Mouse (Mus musculus) liver, embryonic 14.5 days (tissue): Measurements from ENCODE around the gene Apbb2.

ENCODE experiments used
- CTCF ChIP-seq: IDR thresholded peaks from 2 replicates; pipeline ENCODE4 v1.5.1; 2016; ENCODE audit warnings: antibody characterized with exemption, low read depth, control low read depth
- EP300 ChIP-seq: IDR thresholded peaks from 2 replicates; pipeline ENCODE4 v1.6.1; 2016; ENCODE audit warnings: antibody characterized with exemption, low read depth

DNA sequence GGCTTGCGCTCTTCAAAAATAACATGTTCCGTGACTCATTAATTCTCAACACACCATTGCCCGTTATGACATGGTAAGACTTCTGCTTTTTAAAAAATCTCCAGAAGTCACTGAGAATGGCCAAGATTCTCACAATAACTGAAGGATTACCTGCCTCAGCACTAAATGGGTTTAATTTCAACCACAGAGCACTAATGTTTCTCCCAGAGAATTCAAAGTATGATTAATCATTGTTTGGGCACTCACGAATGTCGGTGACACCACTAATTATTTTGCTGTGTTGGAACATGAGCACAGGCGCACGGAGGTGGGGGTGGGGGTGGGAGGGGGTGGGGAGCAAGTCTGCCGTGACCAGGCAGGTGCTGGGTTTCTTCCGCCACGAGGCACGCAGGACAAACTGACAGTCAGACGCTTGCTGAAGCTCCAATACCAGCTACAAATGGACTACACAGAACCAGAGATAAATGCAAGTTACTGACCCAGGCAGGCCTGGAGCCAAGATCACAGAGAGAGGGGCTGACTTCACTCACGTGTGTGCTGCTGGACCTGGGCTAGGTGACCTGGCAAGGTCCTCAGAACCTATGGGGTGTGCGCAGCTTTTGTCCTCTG, 121.0 kb downstream of the Apbb2 start:
- TF ChIP-seq EP300 (no peak), CTCF (no peak)
